Mouse (Mus musculus): ENCODE measurements around the gene Polr3gl. TPM values are rescaled to one million over a fixed set of nuclear protein-coding genes. Genes with fewer than 3 reads are reported as not detected.

The Polr3gl gene
- polyA plus RNA-seq, 1 experiment = 9.2 TPM

DNA sequence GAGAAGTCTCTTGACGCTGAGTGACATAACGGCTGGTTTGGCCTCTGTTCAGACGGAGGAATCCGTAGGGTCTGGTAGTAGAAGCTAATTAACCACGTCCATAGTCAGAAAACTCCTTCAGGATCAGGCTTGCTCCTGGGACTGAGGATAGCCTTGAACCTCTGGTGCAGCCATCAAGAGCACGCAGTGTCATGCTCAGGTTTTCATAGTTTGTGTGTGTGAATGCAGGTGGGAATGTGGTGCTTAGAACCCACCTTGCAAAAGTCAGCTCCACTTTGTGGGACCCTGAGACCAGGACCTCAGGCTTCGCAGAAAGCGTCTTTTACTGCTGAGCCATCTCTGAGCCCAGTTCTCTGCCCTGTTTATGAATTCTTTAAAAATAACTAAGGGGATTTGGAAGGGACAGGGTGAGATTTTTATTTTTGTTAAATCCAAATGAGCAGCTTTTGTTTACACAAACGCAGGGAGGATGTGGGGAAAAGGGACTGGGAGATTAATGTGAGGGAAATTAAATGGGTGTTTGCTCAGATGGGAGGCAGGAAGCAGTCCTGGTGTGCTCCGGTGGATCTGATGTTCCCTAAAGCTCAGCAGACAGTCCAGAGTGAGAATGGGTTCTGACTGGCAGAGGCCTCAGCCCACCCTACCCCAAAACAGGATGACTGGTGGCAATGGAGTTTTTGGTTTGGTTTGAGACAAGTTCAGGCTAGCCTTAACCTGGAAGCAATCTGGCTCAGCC is 31.9 kb downstream of the Polr3gl start:
- peaks cover 38% of the 10 kb centered on the region for H3K4me1 ChIP-seq (ENCODE audit: control insufficient read depth, insufficient read depth, insufficient read length)
- 45% methylated on average over 10 of the region's 10 CpGs for WGBS
- peak overlapping the region; percentile 22 for H3K27ac ChIP-seq (ENCODE audit: insufficient read depth, low read length)
- no peak for TF ChIP-seq CTCF (IDR thresholded peaks at IDR 0.05; ENCODE audit: extremely low read depth, insufficient read depth, insufficient read length, insufficient replicate concordance)
- no peak for TF ChIP-seq POLR2A (IDR thresholded peaks at IDR 0.05; ENCODE audit: low read depth, low read length)
- peaks cover 26% of the 10 kb centered on the region for H3K36me3 ChIP-seq (ENCODE audit: control insufficient read depth, insufficient read depth, low read length)
- DNase-seq (ENCODE audit: low read depth in 1 of 2, low spot score in 2 of 2) = no peak
- no peaks in the 10 kb centered on the region for H3K27me3 ChIP-seq (ENCODE audit: control insufficient read depth, insufficient read depth, low read length)
- peak overlapping the region; percentile 5 for H3K4me3 ChIP-seq (ENCODE audit: extremely low read depth, insufficient read depth, insufficient read length)

DNA sequence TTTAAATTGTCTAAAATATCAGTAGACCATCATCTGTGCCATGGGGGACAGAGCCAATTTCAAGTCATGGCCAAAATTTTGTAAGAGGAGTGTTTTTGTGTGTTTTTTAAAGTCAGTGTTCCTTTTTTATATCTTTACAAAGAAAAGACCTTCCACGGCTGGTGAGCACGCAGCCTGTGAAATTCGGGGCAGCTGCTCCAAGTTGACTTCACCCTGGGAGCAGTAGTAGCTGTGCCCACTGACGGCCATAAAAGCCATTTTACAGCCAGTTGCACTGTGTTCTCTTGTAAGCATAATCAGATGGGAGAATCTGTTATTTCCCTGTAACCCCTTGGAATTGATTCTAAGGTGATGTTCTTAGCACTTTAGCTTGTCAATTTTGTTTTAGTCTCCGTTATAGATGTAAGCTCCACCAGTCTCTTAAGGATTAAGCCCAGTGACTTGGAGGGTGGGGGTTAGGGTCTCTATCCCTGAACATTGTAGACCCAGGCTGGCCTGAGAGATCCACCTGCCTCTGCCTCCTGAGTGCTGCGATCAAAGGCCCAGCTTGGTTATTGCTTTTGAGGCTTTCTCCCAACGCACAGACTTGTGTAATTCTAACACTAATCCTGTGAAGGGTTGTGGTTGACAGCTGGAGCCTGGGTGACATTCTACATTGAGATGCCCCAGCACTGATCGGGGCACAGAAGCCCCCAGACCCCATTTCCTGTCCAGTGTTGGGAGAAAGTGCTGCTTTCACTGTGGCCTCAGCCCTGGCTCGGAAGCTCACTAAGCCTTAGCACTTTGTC is 32.9 kb downstream of the Polr3gl start:
- peaks cover 26% of the 10 kb centered on the region for H3K36me3 ChIP-seq (ENCODE audit: control insufficient read depth, insufficient read depth, low read length)
- DNase-seq (ENCODE audit: low read depth in 1 of 2, low spot score in 2 of 2) = no peak
- TF ChIP-seq CTCF (IDR thresholded peaks at IDR 0.05; ENCODE audit: extremely low read depth, insufficient read depth, insufficient read length, insufficient replicate concordance) (no peak), POLR2A (IDR thresholded peaks at IDR 0.05; ENCODE audit: low read depth, low read length) (no peak)
- WGBS = 32% methylated on average over 9 of the region's 9 CpGs
- peak overlapping the region; percentile 99 for H3K27ac ChIP-seq (ENCODE audit: insufficient read depth, low read length)
- H3K4me1 ChIP-seq (ENCODE audit: control insufficient read depth, insufficient read depth, insufficient read length) = peaks cover 35% of the 10 kb centered on the region; the same call in 1 of the 2 replicates
- no peaks in the 10 kb centered on the region for H3K27me3 ChIP-seq (ENCODE audit: control insufficient read depth, insufficient read depth, low read length)
- peak overlapping the region; percentile 99 for H3K4me3 ChIP-seq (ENCODE audit: extremely low read depth, insufficient read depth, insufficient read length)

DNA sequence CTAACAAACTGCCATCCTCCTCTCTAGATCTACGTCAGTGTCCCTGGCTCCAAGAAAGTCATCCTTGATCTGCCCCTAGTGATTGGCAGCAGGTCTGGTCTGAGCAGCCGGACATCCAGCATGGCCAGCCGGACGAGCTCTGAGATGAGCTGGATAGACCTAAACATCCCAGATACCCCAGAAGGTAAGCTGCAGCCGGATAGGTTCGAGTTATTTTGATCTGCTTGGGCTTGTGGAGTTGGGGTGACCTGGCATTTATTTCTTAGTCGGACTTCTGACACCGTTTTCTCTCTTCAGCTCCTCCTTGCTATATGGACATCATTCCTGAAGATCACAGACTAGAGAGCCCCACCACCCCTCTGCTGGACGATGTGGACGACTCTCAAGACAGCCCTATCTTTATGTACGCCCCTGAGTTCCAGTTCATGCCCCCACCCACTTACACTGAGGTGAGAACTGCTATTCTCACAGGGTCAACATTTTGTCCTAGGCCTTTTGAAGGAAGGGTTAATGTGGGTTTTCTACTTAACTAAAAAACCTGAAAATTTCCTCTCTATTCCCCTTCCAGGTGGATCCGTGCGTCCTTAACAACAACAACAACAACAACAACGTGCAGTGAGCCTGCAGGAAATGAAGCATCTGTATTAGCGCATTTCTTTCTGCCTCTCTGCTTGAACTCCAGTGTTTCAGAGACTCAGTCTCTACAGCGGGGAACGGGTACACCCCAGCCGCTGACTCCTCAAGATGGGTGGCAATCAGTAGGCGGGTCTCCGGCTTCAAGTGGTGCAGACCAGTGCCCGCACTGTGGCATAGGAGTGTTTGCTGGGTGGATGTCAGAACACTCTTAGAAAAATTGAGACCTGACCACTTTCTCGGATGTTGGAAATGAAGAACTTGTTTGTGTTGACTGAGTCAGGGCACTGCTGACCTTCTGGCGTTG is 33.8 kb downstream of the Polr3gl start:
- Histone ChIP-seq H3K4me3 (ENCODE audit: extremely low read depth, insufficient read depth, insufficient read length) (peak overlapping the region; percentile 99), H3K27me3 (ENCODE audit: control insufficient read depth, insufficient read depth, low read length) (no peaks in the 10 kb centered on the region), H3K4me1 (ENCODE audit: control insufficient read depth, insufficient read depth, insufficient read length) (peaks cover 36% of the 10 kb centered on the region; the same call in 1 of the 2 replicates), H3K27ac (ENCODE audit: insufficient read depth, low read length) (peak overlapping the region; percentile 99), H3K36me3 (ENCODE audit: control insufficient read depth, insufficient read depth, low read length) (peaks cover 26% of the 10 kb centered on the region)
- TF ChIP-seq CTCF (IDR thresholded peaks at IDR 0.05; ENCODE audit: extremely low read depth, insufficient read depth, insufficient read length, insufficient replicate concordance) = no peak
- TF ChIP-seq POLR2A (IDR thresholded peaks at IDR 0.05; ENCODE audit: low read depth, low read length) = no peak
- no peak for DNase-seq (ENCODE audit: low read depth in 1 of 2, low spot score in 2 of 2)
- 14% methylated on average over 23 of the region's 23 CpGs for WGBS

DNA sequence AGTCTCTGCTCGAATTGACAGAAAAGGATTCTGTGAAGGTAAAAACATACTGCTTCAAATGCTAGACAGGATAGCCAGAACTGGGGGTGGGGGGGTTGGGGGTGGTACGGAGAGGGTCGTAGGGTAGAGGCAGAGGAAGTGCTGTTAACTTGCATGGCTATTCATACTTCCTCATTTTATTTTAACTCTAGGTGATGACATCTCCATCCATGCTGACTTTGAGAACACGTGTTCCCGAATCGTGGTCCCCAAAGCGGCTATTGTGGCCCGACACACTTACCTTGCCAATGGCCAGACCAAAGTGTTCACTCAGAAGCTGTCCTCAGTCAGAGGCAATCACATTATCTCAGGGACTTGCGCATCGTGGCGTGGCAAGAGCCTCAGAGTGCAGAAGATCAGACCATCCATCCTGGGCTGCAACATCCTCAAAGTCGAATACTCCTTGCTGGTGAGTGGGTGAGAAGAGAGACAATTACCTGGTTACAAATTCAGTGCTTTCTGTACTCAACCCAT is 34.5 kb downstream of the Polr3gl start:
- Histone ChIP-seq H3K4me1 (ENCODE audit: control insufficient read depth, insufficient read depth, insufficient read length) (peaks cover 37% of the 10 kb centered on the region; the same call in 1 of the 2 replicates), H3K27ac (ENCODE audit: insufficient read depth, low read length) (peak overlapping the region; percentile 99), H3K36me3 (ENCODE audit: control insufficient read depth, insufficient read depth, low read length) (peaks cover 26% of the 10 kb centered on the region), H3K27me3 (ENCODE audit: control insufficient read depth, insufficient read depth, low read length) (no peaks in the 10 kb centered on the region), H3K4me3 (ENCODE audit: extremely low read depth, insufficient read depth, insufficient read length) (peak overlapping the region; percentile 99)
- no peak for DNase-seq (ENCODE audit: low read depth in 1 of 2, low spot score in 2 of 2)
- WGBS = under 1% methylated on average over 12 of the region's 12 CpGs
- TF ChIP-seq POLR2A (IDR thresholded peaks at IDR 0.05; ENCODE audit: low read depth, low read length) (no peak; the same call in 1 of the 2 replicates), CTCF (IDR thresholded peaks at IDR 0.05; ENCODE audit: extremely low read depth, insufficient read depth, insufficient read length, insufficient replicate concordance) (no peak)

DNA sequence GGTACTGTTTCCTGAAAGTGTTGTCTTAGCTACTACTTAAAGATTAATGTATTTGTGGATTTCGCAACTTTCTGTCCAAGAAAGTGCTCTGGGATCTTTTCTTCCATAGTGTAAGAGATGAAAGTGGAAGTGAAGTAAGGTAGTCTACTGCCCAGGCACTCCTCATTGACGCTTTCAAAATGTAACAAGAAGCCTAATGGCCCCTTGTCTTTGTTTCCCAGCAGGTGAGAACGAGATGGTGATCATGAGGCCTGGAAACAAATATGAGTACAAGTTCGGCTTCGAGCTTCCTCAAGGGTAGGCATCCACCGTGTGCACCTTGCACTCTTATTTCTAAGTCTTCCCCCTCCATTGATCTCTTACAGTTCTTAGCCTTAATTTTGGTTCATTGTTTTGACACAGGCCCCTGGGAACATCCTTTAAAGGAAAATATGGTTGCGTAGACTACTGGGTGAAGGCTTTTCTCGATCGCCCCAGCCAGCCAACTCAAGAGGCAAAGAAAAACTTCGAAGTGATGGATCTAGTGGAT is 35.2 kb downstream of the Polr3gl start:
- TF ChIP-seq CTCF (IDR thresholded peaks at IDR 0.05; ENCODE audit: extremely low read depth, insufficient read depth, insufficient read length, insufficient replicate concordance) = no peak
- TF ChIP-seq POLR2A (IDR thresholded peaks at IDR 0.05; ENCODE audit: low read depth, low read length) = no peak
- Histone ChIP-seq H3K4me1 (ENCODE audit: control insufficient read depth, insufficient read depth, insufficient read length) (peaks cover 30% of the 10 kb centered on the region; the same call in 1 of the 2 replicates), H3K4me3 (ENCODE audit: extremely low read depth, insufficient read depth, insufficient read length) (peak overlapping the region; percentile 99), H3K36me3 (ENCODE audit: control insufficient read depth, insufficient read depth, low read length) (peaks cover 26% of the 10 kb centered on the region), H3K27me3 (ENCODE audit: control insufficient read depth, insufficient read depth, low read length) (no peaks in the 10 kb centered on the region), H3K27ac (ENCODE audit: insufficient read depth, low read length) (peak overlapping the region; percentile 99)
- 1% methylated on average over 10 of the region's 10 CpGs for WGBS
- DNase-seq (ENCODE audit: low read depth in 1 of 2, low spot score in 2 of 2) = no peak

DNA sequence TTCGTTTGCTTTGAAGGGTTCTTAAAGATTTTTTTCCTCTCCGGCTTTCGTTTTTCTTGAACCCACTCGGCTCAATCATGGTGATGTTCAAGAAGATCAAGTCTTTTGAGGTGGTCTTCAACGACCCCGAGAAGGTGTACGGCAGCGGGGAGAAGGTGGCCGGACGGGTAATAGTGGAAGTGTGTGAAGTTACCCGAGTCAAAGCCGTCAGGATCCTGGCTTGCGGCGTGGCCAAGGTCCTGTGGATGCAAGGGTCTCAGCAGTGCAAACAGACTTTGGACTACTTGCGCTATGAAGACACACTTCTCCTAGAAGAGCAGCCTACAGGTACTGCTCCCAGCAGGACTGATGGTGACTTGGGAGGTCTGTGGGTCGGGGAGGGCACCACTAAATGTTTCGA is 35.8 kb downstream of the Polr3gl start:
- TF ChIP-seq CTCF (IDR thresholded peaks at IDR 0.05; ENCODE audit: extremely low read depth, insufficient read depth, insufficient read length, insufficient replicate concordance) = no peak
- TF ChIP-seq POLR2A (IDR thresholded peaks at IDR 0.05; ENCODE audit: low read depth, low read length) = no peak
- Histone ChIP-seq H3K36me3 (ENCODE audit: control insufficient read depth, insufficient read depth, low read length) (peaks cover 26% of the 10 kb centered on the region), H3K27ac (ENCODE audit: insufficient read depth, low read length) (peak overlapping the region; percentile 99), H3K4me3 (ENCODE audit: extremely low read depth, insufficient read depth, insufficient read length) (peak overlapping the region; percentile 99), H3K27me3 (ENCODE audit: control insufficient read depth, insufficient read depth, low read length) (no peaks in the 10 kb centered on the region), H3K4me1 (ENCODE audit: control insufficient read depth, insufficient read depth, insufficient read length) (peaks cover 27% of the 10 kb centered on the region; the same call in 1 of the 2 replicates)
- WGBS = under 1% methylated on average over 17 of the region's 17 CpGs
- DNase-seq (ENCODE audit: low read depth in 1 of 2, low spot score in 2 of 2) = peak in 1 of 2 experiments; percentile 35

All from spleen, adult 2 months (tissue).